Mouse (Mus musculus) stomach, postnatal 0 days (tissue): ENCODE measurements around the gene Mpc1. TPM values are rescaled to one million over a fixed set of nuclear protein-coding genes. Genes with fewer than 3 reads are reported as not detected.

Experiments used
- ATAC-seq: fragments of 200-750 bp; cut with Nextera tagmentation; 2 replicates; pipeline ENCODE4 v1.8.0; 2017; ENCODE audit not compliant: low FRiP score, low TSS enrichment
- DNase-seq: peaks from one replicate; pipeline ENCODE4 v3.0.0-alpha.2; 2016; ENCODE audit warnings: low spot score
- H3K27ac ChIP-seq: fragments of 300-500 bp; sonication (generic); replicated peaks from 2 replicates; pipeline ENCODE4 v1.5.1; 2014; ENCODE audit warnings: mild to moderate bottlenecking, control low read depth
- H3K27me3 ChIP-seq: fragments of 300-500 bp; sonication (generic); 2 replicates; pipeline ENCODE4 v1.6.1; 2014; ENCODE audit warnings: low read length; ENCODE audit not compliant: control insufficient read depth, insufficient read depth
- H3K36me3 ChIP-seq: fragments of 300-500 bp; sonication (generic); 2 replicates; pipeline ENCODE4 v1.6.1; 2014; ENCODE audit warnings: low read length, mixed read lengths; ENCODE audit not compliant: control insufficient read depth, insufficient read depth
- H3K4me1 ChIP-seq: fragments of 300-500 bp; sonication (generic); replicated peaks from 2 replicates; pipeline ENCODE4 v1.6.1; 2014; ENCODE audit warnings: antibody characterized with exemption; ENCODE audit not compliant: control insufficient read depth, insufficient read depth
- H3K4me2 ChIP-seq: fragments of 300-500 bp; sonication (generic); replicated peaks from 2 replicates; pipeline ENCODE4 v1.6.1; 2014; ENCODE audit warnings: low read depth, mild to moderate bottlenecking, control low read depth, moderate library complexity
- H3K4me3 ChIP-seq: fragments of 300-500 bp; sonication (generic); 2 replicates; pipeline ENCODE4 v1.5.1; 2014; ENCODE audit warnings: low read depth, low read length, control low read depth
- H3K9ac ChIP-seq: fragments of 300-500 bp; sonication (generic); 2 replicates; pipeline ENCODE4 v1.6.1; 2014; ENCODE audit warnings: mild to moderate bottlenecking, low read length, control low read depth, mixed read lengths
- H3K9me3 ChIP-seq: fragments of 300-500 bp; sonication (generic); 2 replicates; pipeline ENCODE4 v1.6.1; 2016; ENCODE audit warnings: low read length; ENCODE audit not compliant: control insufficient read depth
- CTCF ChIP-seq: IDR thresholded peaks from 2 replicates; pipeline ENCODE4 v1.5.1; 2016; ENCODE audit warnings: antibody characterized with exemption, low read depth, mild to moderate bottlenecking, moderate library complexity
- EP300 ChIP-seq: optimal IDR thresholded peaks from 2 replicates; pipeline ENCODE3; 2016; ENCODE audit warnings: antibody characterized with exemption
- WGBS: fragments of 180-500 bp; shearing (Covaris S2); extraction: QIAGEN DNeasy Blood & Tissue Kit; methylation state at CpG from one replicate; pipeline ENCODE4 v1.1.7; 2014; 5-methylcytosine and 5-hydroxymethylcytosine counted together
- polyA plus RNA-seq: library from polyadenylated mRNA; unstranded; fragments of >200 nt; fragmentation: Nextera tagmentation; extraction: Ambion mirVana; gene quantifications from 2 replicates; pipeline ENCODE4 v1.2.1, GENCODE M21; 2015

Mpc1 gene
- polyA plus RNA-seq, 1 experiment from 2014 or later: 292 TPM

DNA sequence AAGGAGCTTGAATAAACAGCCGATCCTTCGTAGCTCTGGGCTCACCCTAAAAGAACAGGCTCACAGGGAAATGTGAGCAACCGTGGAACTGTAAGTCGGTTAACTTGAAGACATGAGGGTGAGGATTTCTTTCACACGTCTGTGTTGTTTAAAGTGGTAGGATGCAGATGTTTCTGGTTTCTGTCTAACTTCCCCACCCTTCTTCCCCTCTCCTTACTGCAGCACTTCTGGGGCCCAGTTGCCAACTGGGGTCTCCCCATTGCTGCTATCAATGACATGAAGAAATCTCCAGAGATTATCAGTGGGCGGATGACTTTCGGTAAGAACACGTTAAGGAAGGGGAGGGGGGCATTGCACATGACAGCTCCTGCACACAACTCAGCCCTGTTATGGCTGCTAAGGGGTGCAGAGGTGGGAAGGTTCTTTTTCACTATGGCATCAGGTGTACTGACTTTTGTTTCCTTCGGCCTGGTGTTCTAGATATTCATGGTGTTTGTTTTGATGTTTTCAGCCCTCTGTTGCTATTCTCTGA, 13.7 kb downstream of the Mpc1 start:
- Histone ChIP-seq H3K36me3 (peaks cover 6% of the 10 kb centered on the region; the same call in 1 of the 2 replicates), H3K4me1 (no peaks in the 10 kb centered on the region), H3K4me3 (no peak overlapping the region), H3K27me3 (no peaks in the 10 kb centered on the region), H3K9ac (no peak overlapping the region), H3K9me3 (no peaks in the 10 kb centered on the region), H3K27ac (no peak overlapping the region), H3K4me2 (no peak overlapping the region)
- ATAC-seq (no peak), DNase-seq (no peak)
- 75% methylated on average over 9 of the region's 9 CpGs for WGBS
- TF ChIP-seq CTCF: no peak
- TF ChIP-seq EP300: no peak

DNA sequence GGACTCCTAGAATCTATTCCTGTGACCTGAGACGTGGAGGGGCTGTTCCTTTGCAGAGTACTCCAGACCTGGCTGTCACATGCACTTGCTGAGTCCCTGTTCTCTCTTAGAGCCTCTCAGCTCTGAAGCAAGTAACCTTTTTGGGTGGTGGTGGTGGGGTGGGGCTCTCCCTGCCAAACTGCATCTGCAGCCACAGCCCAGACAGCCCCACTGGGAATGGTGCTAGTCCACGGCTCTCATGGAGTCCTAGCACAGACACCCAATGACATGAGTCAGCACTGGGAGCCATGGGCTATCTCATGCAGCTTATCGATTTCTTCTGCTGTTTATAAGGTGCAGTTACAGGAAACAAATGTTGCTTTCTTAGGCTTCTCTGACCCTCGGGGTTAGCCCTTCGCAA, 15.0 kb downstream of the Mpc1 start:
- Histone ChIP-seq H3K9me3 (no peaks in the 10 kb centered on the region), H3K4me2 (no peak overlapping the region), H3K9ac (no peak overlapping the region), H3K27ac (no peak overlapping the region), H3K4me3 (no peak overlapping the region), H3K4me1 (no peaks in the 10 kb centered on the region), H3K27me3 (no peaks in the 10 kb centered on the region), H3K36me3 (0 out of 2 replicates have a peak, but pooled peaks cover 6% of the 10 kb centered on the region)
- TF ChIP-seq CTCF (no peak), EP300 (no peak)
- ATAC-seq (no peak), DNase-seq (no peak)
- WGBS: 84% methylated on average over 5 of the region's 5 CpGs

DNA sequence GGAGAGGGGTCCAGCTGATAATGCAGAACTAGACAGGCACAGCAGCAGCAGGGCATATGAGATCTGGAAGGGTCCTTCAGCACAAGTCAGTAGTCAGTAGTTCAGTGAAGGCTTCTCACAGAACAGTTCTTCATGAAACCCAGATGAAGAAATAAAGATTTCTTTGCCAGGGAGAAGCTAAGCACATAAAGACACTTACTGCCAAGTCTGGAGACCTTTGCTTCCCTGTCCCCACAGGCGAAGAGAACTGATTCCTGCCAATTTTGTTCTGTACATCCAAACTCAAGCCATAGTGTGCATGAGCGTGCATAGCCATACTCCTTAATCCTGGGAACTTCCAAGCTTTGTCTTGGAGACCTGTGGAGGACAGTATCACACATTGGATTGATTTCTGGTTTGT, 15.6 kb downstream of the Mpc1 start:
- Histone ChIP-seq H3K9me3 (no peaks in the 10 kb centered on the region), H3K36me3 (0 out of 2 replicates have a peak, but pooled peaks cover 6% of the 10 kb centered on the region), H3K4me2 (no peak overlapping the region), H3K4me3 (no peak overlapping the region), H3K9ac (no peak overlapping the region), H3K27me3 (no peaks in the 10 kb centered on the region), H3K27ac (no peak overlapping the region), H3K4me1 (no peaks in the 10 kb centered on the region)
- DNase-seq (no peak), ATAC-seq (no peak)
- no peak for TF ChIP-seq CTCF
- TF ChIP-seq EP300: no peak
- WGBS: 85% methylated on average over 2 of the region's 2 CpGs

DNA sequence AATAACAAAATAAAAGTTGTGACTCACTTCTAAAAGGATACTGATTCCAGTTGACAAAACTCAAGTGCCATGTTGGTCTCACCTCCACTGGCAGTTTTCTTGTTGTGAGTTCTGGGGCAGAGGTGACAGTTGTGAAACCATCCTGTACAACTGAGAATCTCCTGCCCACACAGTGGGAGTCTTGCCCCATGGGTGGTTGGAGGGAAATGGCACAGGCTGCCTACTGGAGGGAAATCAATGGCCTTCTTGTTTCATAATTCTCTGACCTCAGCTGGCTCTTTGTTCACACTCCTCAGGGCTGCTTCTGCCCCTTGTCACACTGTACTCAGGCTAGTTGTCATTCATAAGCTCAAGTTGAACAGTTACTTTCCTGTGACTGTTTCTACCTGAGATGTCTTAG, 16.8 kb downstream of the Mpc1 start:
- H3K4me3 ChIP-seq: no peak overlapping the region
- H3K36me3 ChIP-seq: 0 out of 2 replicates have a peak, but pooled peaks cover 6% of the 10 kb centered on the region
- no peaks in the 10 kb centered on the region for H3K4me1 ChIP-seq
- TF ChIP-seq EP300 (no peak), CTCF (no peak)
- no peaks in the 10 kb centered on the region for H3K9me3 ChIP-seq
- H3K4me2 ChIP-seq: no peak overlapping the region
- no peak for DNase-seq
- ATAC-seq: no peak
- no peak overlapping the region for H3K27ac ChIP-seq
- H3K9ac ChIP-seq: no peak overlapping the region
- no peaks in the 10 kb centered on the region for H3K27me3 ChIP-seq

DNA sequence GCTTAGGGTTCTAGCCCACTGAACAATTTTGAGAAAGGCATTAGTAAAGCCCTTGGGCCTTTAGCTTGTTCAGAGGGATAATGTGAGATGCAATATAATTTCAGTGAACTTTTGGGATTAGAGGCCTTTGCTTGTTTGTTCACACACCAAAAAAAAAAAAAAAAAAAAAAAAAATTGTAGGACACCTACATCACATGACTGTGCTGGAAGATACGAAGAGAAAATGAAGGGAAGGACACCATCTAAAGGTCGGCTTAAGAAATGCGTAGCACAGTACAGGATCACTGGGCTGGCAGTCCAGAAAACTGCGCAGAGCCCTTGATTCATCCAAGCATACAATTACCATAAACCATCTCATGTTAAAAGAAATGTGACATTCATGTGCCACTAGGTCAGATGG, 18.8 kb downstream of the Mpc1 start:
- no peak overlapping the region for H3K9ac ChIP-seq
- no peak overlapping the region for H3K27ac ChIP-seq
- TF ChIP-seq EP300 (no peak), CTCF (no peak)
- WGBS: 88% methylated on average over 4 of the region's 4 CpGs
- H3K4me1 ChIP-seq: no peaks in the 10 kb centered on the region
- H3K27me3 ChIP-seq: no peaks in the 10 kb centered on the region
- ATAC-seq: no peak
- no peak overlapping the region for H3K4me3 ChIP-seq
- H3K36me3 ChIP-seq: 0 out of 2 replicates have a peak, but pooled peaks cover 6% of the 10 kb centered on the region
- H3K9me3 ChIP-seq: no peaks in the 10 kb centered on the region
- DNase-seq: no peak
- H3K4me2 ChIP-seq: no peak overlapping the region

DNA sequence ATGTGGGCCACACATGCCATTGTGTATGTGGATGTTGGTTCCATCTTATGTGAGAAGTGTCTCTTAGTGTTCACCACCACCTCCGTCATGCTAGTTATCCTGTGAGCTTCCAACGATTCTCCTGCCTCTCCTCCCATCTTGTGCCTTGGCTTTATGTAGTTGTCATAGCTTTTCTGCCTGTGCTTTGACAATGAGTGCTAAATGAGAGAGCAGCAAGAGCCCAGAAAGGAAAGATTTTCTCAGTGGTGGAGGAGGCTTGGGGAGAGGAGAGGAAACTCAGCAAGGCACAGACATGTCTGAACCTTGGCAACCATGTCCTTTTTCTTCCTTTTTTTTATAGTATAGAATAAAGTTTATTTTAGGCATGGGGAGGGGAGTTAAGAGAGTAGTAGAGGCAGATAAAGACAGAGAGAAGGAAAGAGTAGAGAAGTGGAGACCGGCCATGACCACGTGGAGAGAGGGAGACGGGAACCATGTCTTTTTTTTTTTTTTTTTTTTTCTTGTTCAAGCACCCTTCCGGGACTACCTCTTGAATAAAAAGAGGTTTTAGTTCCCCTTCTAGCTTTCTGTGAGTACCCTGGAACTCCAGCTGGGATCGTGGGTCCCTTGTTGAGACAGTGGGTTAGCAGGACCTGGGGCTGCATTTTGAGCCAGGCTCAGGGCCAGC, 20.2 kb downstream of the Mpc1 start:
- 60% methylated on average over 7 of the region's 7 CpGs for WGBS
- ATAC-seq (no peak), DNase-seq (no peak)
- Histone ChIP-seq H3K27ac (no peak overlapping the region), H3K4me3 (no peak overlapping the region), H3K4me2 (no peak overlapping the region), H3K4me1 (no peaks in the 10 kb centered on the region), H3K9ac (no peak overlapping the region), H3K27me3 (no peaks in the 10 kb centered on the region), H3K36me3 (0 out of 2 replicates have a peak, but pooled peaks cover 2% of the 10 kb centered on the region), H3K9me3 (no peaks in the 10 kb centered on the region)
- no peak for TF ChIP-seq CTCF
